Mouse (Mus musculus) brain, embryonic 14.5 days (tissue): ENCODE data around the gene Etv4.

Source experiments
- CTCF ChIP-seq: fragments of 200-500 bp; IDR thresholded peaks from 2 replicates; pipeline ENCODE4 v1.5.1; 2012; ENCODE audit warnings: inconsistent platforms, mild to moderate bottlenecking, moderate library complexity, borderline replicate concordance; ENCODE audit not compliant: insufficient read depth, insufficient read length; ENCODE audit errors: extremely low read depth
- POLR2A ChIP-seq: fragments of 200-500 bp; IDR thresholded peaks from 2 replicates; pipeline ENCODE4 v1.6.1; 2012; ENCODE audit warnings: mild to moderate bottlenecking, inconsistent platforms, borderline replicate concordance; ENCODE audit not compliant: poor library complexity, insufficient read depth, insufficient read length, severe bottlenecking; ENCODE audit errors: extremely low read depth

DNA sequence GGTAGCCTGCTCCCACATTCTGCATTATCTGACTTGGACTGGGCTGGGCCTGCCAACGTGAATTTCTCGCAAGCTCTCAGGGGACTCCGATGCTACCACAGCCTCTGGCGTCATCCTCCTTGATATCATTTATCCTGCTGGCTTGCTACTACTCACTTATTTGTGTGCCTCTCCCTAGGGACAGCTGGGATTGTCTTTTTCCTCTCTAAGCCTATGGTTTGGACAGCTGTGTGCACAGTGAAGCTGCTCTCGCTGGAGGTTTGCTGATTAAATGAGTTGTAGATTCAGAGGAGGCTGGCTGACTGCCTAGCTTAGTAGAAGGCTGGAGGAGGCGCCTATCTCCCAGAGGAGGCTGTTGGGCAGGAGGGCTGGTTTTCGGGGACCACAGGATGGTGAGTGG is 46.8 kb upstream of the Etv4 start:
- TF ChIP-seq CTCF (no peak), POLR2A (no peak)
